Mouse (Mus musculus): ENCODE measurements around the gene Isg15. TPM values are rescaled to one million over a fixed set of nuclear protein-coding genes. Genes with fewer than 3 reads are reported as not detected.
"Not testable (repeated sequence)": the region's sequence is repeated elsewhere in the genome, so short reads cannot be mapped to it uniquely, and the experiment has no call there.

Gene Isg15
- total RNA-seq, 2 experiments from 2014 or later = 0.33 TPM; not detected in 1

GRCm38 (mm10) chr4:156154771-156155170 lies 45.8 kb downstream of the Isg15 start:
- peak; percentile 1 for DNase-seq

GRCm38 (mm10) chr4:156150887-156151286 lies 49.7 kb downstream of the Isg15 start:
- not testable (repeated sequence) for DNase-seq

Small RNA genes within 50 kb of the gene (microRNA-seq; reads per million reads assigned to microRNA genes)
- 0.25 to 1.6 reads per million in 2 experiments for gene Mir7658

Other genes with a start within 250 kb of the Isg15 start
- gene C1qtnf12, start 238.5 kb downstream of the Isg15 start, total RNA-seq (2021) = 10 to 100 TPM; 20.8 to 23.1 TPM
- 1 to 10 TPM; 3.1 to 3.8 TPM for gene B3galt6, start 208.2 kb downstream of the Isg15 start, total RNA-seq (2021)
- gene Sdf4, start 207.9 kb downstream of the Isg15 start, total RNA-seq (2021) = 10 to 100 TPM; 87.9 to 96.0 TPM
- under 1 TPM; 0.31 to 0.93 TPM for gene Tnfrsf4, start 187.0 kb downstream of the Isg15 start, total RNA-seq (2021)
- gene Tnfrsf18, start 174.7 kb downstream of the Isg15 start, total RNA-seq (2021) = under 1 TPM in 1 of 2 experiments, not detected in 1; 0.36 TPM
- not detected for gene Ttll10, start 141.4 kb downstream of the Isg15 start, total RNA-seq (2021)
- gene 9430015G10Rik, start 90.8 kb downstream of the Isg15 start, total RNA-seq (2021) = 1 to 10 TPM; 3.0 to 5.8 TPM
- under 1 TPM; 0.14 to 0.16 TPM for gene Rnf223, start 70.3 kb downstream of the Isg15 start, total RNA-seq (2021)
- gene Agrn, start 3.3 kb downstream of the Isg15 start, total RNA-seq (2021) = 10 to 100 TPM; 31.4 to 40.8 TPM
- gene AW011738, start 2.5 kb upstream of the Isg15 start, total RNA-seq (2021) = 1 to 10 TPM; 2.7 to 3.2 TPM
- gene Perm1, start 15.1 kb upstream of the Isg15 start, total RNA-seq (2021) = 10 to 100 TPM; 41.4 to 50.3 TPM
- 1 to 10 TPM; 6.5 to 8.7 TPM for gene Plekhn1, start 34.0 kb upstream of the Isg15 start, total RNA-seq (2021)
- gene Noc2l, start 35.2 kb upstream of the Isg15 start, total RNA-seq (2021) = 10 to 100 TPM; 28.3 to 31.8 TPM
- under 1 TPM; 0.35 to 0.79 TPM for gene Samd11, start 54.8 kb upstream of the Isg15 start, total RNA-seq (2021)
- gene Vmn2r-ps159, start 130.3 kb upstream of the Isg15 start, total RNA-seq (2021) = not detected

All from gastrocnemius, postnatal 10 days (tissue).